Comparison of ENCODE assay signal across 10 mouse cellular contexts in genomic region chrX:103879329-103879935, GRCm38 (mm10). TPM values are rescaled to one million over a fixed set of nuclear protein-coding genes. Genes with fewer than 3 reads are reported as not detected.
DNase-seq lines count a peak whose midpoint lies in the region; ATAC-seq lines count a peak whose summit lies in the region.
"Had no signal": no experiment of that assay in that cellular context is flagged by ENCODE, and none has a peak within 500 bp of the region (broad histone marks: within the 10 kb centered on the region; RNA-seq: fewer than 3 reads in every experiment).

No protein-coding gene starts in this region.

- no peaks in the 10 kb centered on the region for H3K36me3 ChIP-seq in heart, embryonic 15.5 days
- H3K36me3 ChIP-seq in embryonic facial prominence, embryonic 15.5 days: no peaks in the 10 kb centered on the region
- no peaks in the 10 kb centered on the region for H3K36me3 ChIP-seq in hindbrain, embryonic 15.5 days
- no peaks in the 10 kb centered on the region for H3K36me3 ChIP-seq in neural tube, embryonic 12.5 days

- H3K4me2 ChIP-seq in heart, embryonic 15.5 days: peak overlapping the region; percentile 48
- H3K4me2 ChIP-seq in embryonic facial prominence, embryonic 15.5 days (replicated peaks): peak overlapping the region; percentile 24
- H3K4me2 ChIP-seq in hindbrain, embryonic 15.5 days: peak overlapping the region; percentile 50
- H3K4me2 ChIP-seq in neural tube, embryonic 12.5 days (replicated peaks): peak overlapping the region; percentile 52

- WGBS in heart, embryonic 15.5 days: 15% methylated on average over 23 of the region's 24 CpGs
- 20% methylated on average over 20 of the region's 24 CpGs for WGBS in embryonic facial prominence, embryonic 15.5 days
- WGBS in hindbrain, embryonic 15.5 days: 23% methylated on average over 24 of the region's 24 CpGs
- WGBS in neural tube, embryonic 12.5 days: 21% methylated on average over 24 of the region's 24 CpGs

- no peaks in the 10 kb centered on the region for H3K4me1 ChIP-seq in heart, embryonic 15.5 days (replicated peaks)
- H3K4me1 ChIP-seq in embryonic facial prominence, embryonic 15.5 days: no peaks in the 10 kb centered on the region
- H3K4me1 ChIP-seq in hindbrain, embryonic 15.5 days (replicated peaks): no peaks in the 10 kb centered on the region
- H3K4me1 ChIP-seq in neural tube, embryonic 12.5 days: 0 out of 2 replicates have a peak, but pooled peaks cover 3% of the 10 kb centered on the region

- H3K9me3 ChIP-seq in heart, embryonic 15.5 days (replicated peaks): no peaks in the 10 kb centered on the region
- H3K9me3 ChIP-seq in embryonic facial prominence, embryonic 15.5 days (replicated peaks): no peaks in the 10 kb centered on the region
- H3K9me3 ChIP-seq in hindbrain, embryonic 15.5 days: no peaks in the 10 kb centered on the region
- no peaks in the 10 kb centered on the region for H3K9me3 ChIP-seq in neural tube, embryonic 12.5 days

- intact Hi-C loops in left cerebral cortex, postnatal 4 days (cut with DNase I): no loop called here

- no peak overlapping the region for H3K27ac ChIP-seq in heart, embryonic 15.5 days
- H3K27ac ChIP-seq in embryonic facial prominence, embryonic 15.5 days (replicated peaks): no peak overlapping the region
- H3K27ac ChIP-seq in hindbrain, embryonic 15.5 days (replicated peaks): no peak overlapping the region
- H3K27ac ChIP-seq in neural tube, embryonic 12.5 days: no peak overlapping the region
- H3K27ac ChIP-seq: macrophage had no signal

- H3K27me3 ChIP-seq in heart, embryonic 15.5 days: peaks cover 36% of the 10 kb centered on the region
- H3K27me3 ChIP-seq in embryonic facial prominence, embryonic 15.5 days: peaks cover 14% of the 10 kb centered on the region
- peaks cover 30% of the 10 kb centered on the region for H3K27me3 ChIP-seq in hindbrain, embryonic 15.5 days
- peaks cover 29% of the 10 kb centered on the region for H3K27me3 ChIP-seq in neural tube, embryonic 12.5 days (replicated peaks)

- H3K9ac ChIP-seq in heart, embryonic 15.5 days: no peak overlapping the region
- no peak overlapping the region for H3K9ac ChIP-seq in embryonic facial prominence, embryonic 15.5 days
- no peak overlapping the region for H3K9ac ChIP-seq in hindbrain, embryonic 15.5 days
- H3K9ac ChIP-seq in neural tube, embryonic 12.5 days: no peak overlapping the region

- H3K4me3 ChIP-seq in heart, embryonic 15.5 days: no peak overlapping the region
- H3K4me3 ChIP-seq in embryonic facial prominence, embryonic 15.5 days (replicated peaks): no peak overlapping the region
- H3K4me3 ChIP-seq in hindbrain, embryonic 15.5 days: peak overlapping the region; percentile 17; the same call in 1 of the 2 replicates
- H3K4me3 ChIP-seq in neural tube, embryonic 12.5 days: no peak overlapping the region

- ATAC-seq in heart, embryonic 15.5 days (replicated peaks; ENCODE audit: insufficient number of reproducible peaks, insufficient read depth, low FRiP score, low read depth): no peak
- ATAC-seq in embryonic facial prominence, embryonic 15.5 days (ENCODE audit: insufficient number of reproducible peaks, low FRiP score, low TSS enrichment, low read depth): no peak
- no peak for ATAC-seq in hindbrain, embryonic 15.5 days (ENCODE audit: low FRiP score, low read depth)
- no peak for ATAC-seq in neural tube, embryonic 12.5 days (ENCODE audit: low FRiP score, low read depth)
- ATAC-seq in erythroblast, adult 5-6 weeks (replicated peaks; ENCODE audit: low FRiP score, poor library complexity, severe bottlenecking): no peak
- ATAC-seq: Patski had no signal

- DNase-seq in heart, postnatal 4 days: no peak
- DNase-seq in left cerebral cortex, postnatal 4 days: no peak
- DNase-seq: kidney, adult 8-10 months had no signal

RNA-seq across cellular contexts. Expression of gene Slc16a2, which starts 57.6 kb away (rescaled TPM):
- 19.7 and 22.1 TPM in 2 replicates for polyA plus RNA-seq in heart, embryonic 15.5 days (2015; fragmentation: Nextera tagmentation; extraction: Ambion mirVana)
- 10 to 100 TPM; 24.6 to 27.7 TPM for total RNA-seq in heart, postnatal 4 days (2021)
- polyA plus RNA-seq in embryonic facial prominence, embryonic 15.5 days (2015; fragmentation: Nextera tagmentation; extraction: Ambion mirVana): 25.6 and 29.4 TPM in 2 replicates
- 25.1 and 32.9 TPM in 2 replicates for polyA plus RNA-seq in hindbrain, embryonic 15.5 days (2015; fragmentation: Nextera tagmentation; extraction: Ambion mirVana)
- polyA plus RNA-seq in neural tube, embryonic 12.5 days (2016; fragmentation: Nextera tagmentation; extraction: Ambion mirVana): 13.1 and 14.4 TPM in 2 replicates
- total RNA-seq in left cerebral cortex, postnatal 4 days (2021): 10 to 100 TPM; 63.9 to 70.3 TPM
- total RNA-seq in erythroblast, adult 5-6 weeks (2015; ENCODE audit: low replicate concordance): 0.19 TPM in 1 of 2 replicates, not detected in the other
- total RNA-seq in erythroblast, adult 5-6 weeks (2017; ENCODE audit: low replicate concordance): not detected in 2 replicates
- polyA plus RNA-seq: macrophage had no signal
